Mouse (Mus musculus) thymus, postnatal 36 days (tissue): Measurements from ENCODE around the gene Nav2.

Experiments
- DNase-seq, 2 experiments: peaks; one replicate each; pipeline ENCODE4 v3.0.0; 2022; ENCODE audit warnings: mixed read lengths in 2 of 2

Gene Nav2

GRCm38 (mm10) chr7:49058304-49059012 lies 149.9 kb downstream of the Nav2 start:
- DNase-seq = no peak

- no peak for DNase-seq
These were observed 156.4 kb downstream of the Nav2 start for GRCm38 (mm10) chr7:49064792-49065521.

- no peak for DNase-seq
These were observed 157.3 kb downstream of the Nav2 start for GRCm38 (mm10) chr7:49065621-49066475.

GRCm38 (mm10) chr7:49066828-49067227 lies 158.3 kb downstream of the Nav2 start:
- DNase-seq = no peak

GRCm38 (mm10) chr7:49069396-49069961 lies 161.0 kb downstream of the Nav2 start:
- DNase-seq = no peak

GRCm38 (mm10) chr7:49070621-49071020 lies 162.1 kb downstream of the Nav2 start:
- no peak for DNase-seq

- DNase-seq = no peak
These were observed 162.6 kb downstream of the Nav2 start for GRCm38 (mm10) chr7:49071141-49071567.

GRCm38 (mm10) chr7:49075333-49075934 lies 166.9 kb downstream of the Nav2 start:
- DNase-seq = no peak

- DNase-seq = no peak
These were observed 167.8 kb downstream of the Nav2 start for GRCm38 (mm10) chr7:49076283-49076694.

GRCm38 (mm10) chr7:49078930-49079329 lies 170.4 kb downstream of the Nav2 start:
- DNase-seq = no peak

- DNase-seq = no peak
These were observed 174.2 kb downstream of the Nav2 start for GRCm38 (mm10) chr7:49082585-49083165.

- DNase-seq = no peak
These were observed 176.3 kb downstream of the Nav2 start for GRCm38 (mm10) chr7:49084768-49085167.

GRCm38 (mm10) chr7:49085759-49086158 lies 177.2 kb downstream of the Nav2 start:
- DNase-seq = no peak

GRCm38 (mm10) chr7:49087154-49087553 lies 178.6 kb downstream of the Nav2 start:
- DNase-seq = no peak

GRCm38 (mm10) chr7:49088198-49088912 lies 179.8 kb downstream of the Nav2 start:
- DNase-seq = no peak

- no peak for DNase-seq
These were observed 182.9 kb downstream of the Nav2 start for GRCm38 (mm10) chr7:49091371-49091770.

- no peak for DNase-seq
These were observed 183.4 kb downstream of the Nav2 start for GRCm38 (mm10) chr7:49091921-49092320.

- DNase-seq = no peak
These were observed 185.1 kb downstream of the Nav2 start for GRCm38 (mm10) chr7:49093596-49093995.

- DNase-seq = no peak
These were observed 186.0 kb downstream of the Nav2 start for GRCm38 (mm10) chr7:49094531-49094930.

- DNase-seq = no peak
These were observed 192.8 kb downstream of the Nav2 start for GRCm38 (mm10) chr7:49101291-49101690.

GRCm38 (mm10) chr7:49102223-49102622 lies 193.7 kb downstream of the Nav2 start:
- no peak for DNase-seq
